Mouse (Mus musculus): ENCODE measurements around the gene Trim28. TPM values are rescaled to one million over a fixed set of nuclear protein-coding genes. Genes with fewer than 3 reads are reported as not detected.

Gene Trim28
- 480 and 495 TPM in 2 replicates for polyA plus RNA-seq (2016; fragmentation: Nextera tagmentation; extraction: Ambion mirVana)

- no peaks in the 10 kb centered on the region for H3K4me1 ChIP-seq
- no peaks in the 10 kb centered on the region for H3K27me3 ChIP-seq
- no peak within 1 kb of the TSS for H3K4me2 ChIP-seq (replicated peaks)
- no peak for ATAC-seq (ENCODE audit: insufficient number of reproducible peaks, insufficient read depth, low FRiP score, low TSS enrichment)
- no peak within 1 kb of the TSS for H3K9ac ChIP-seq
- no peaks in the 10 kb centered on the region for H3K36me3 ChIP-seq
- H3K4me3 ChIP-seq, result no peak within 1 kb of the TSS
- H3K27ac ChIP-seq, result no peak within 1 kb of the TSS
- no peaks in the 10 kb centered on the region for H3K9me3 ChIP-seq
- 74% methylated on average over 3 of the region's 3 CpGs for WGBS
Observed at GRCm38 (mm10) chr7:12998851-12999250, at the start of gene Trim28. Gene Trim28 (plus strand): TSS chr7:12999114.

DNA sequence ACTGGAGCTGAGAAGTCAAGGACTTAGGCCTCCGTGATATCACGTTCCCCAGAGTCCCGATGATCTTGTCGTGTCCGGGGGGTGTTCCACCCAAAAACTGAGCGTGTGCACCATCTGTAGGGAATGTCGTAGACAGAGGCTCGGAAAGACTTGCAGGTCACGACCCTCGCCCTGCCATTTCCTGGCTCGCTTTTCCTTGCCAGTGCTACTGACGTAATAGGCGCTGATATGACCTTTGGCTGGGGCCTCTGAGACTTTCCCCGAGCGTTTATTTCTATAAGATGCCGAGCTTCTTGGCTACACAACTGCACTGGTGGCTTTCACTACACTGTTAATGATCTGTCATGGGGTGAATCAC, 49.1 kb upstream of the Trim28 start:
- Histone ChIP-seq H3K4me1 (0 out of 2 replicates have a peak, but pooled peaks cover 5% of the 10 kb centered on the region), H3K9ac (peak overlapping the region; percentile 65), H3K9me3 (no peaks in the 10 kb centered on the region), H3K4me2 (replicated peaks) (peak overlapping the region; percentile 81), H3K27ac (peak overlapping the region; percentile 79), H3K27me3 (no peaks in the 10 kb centered on the region), H3K36me3 (no peaks in the 10 kb centered on the region), H3K4me3 (peak overlapping the region; percentile 44)
- no peak for ATAC-seq (ENCODE audit: insufficient number of reproducible peaks, insufficient read depth, low FRiP score, low TSS enrichment)
- WGBS, result 4% methylated on average over 16 of the region's 16 CpGs

GRCm38 (mm10) chr7:12954896-12955295, 44.0 kb upstream of the Trim28 start:
- no peak overlapping the region for H3K4me3 ChIP-seq
- no peak overlapping the region for H3K9ac ChIP-seq
- 0 out of 2 replicates have a peak, but pooled peaks cover 5% of the 10 kb centered on the region for H3K4me1 ChIP-seq
- 60% methylated on average over 3 of the region's 3 CpGs for WGBS
- H3K27ac ChIP-seq, result no peak overlapping the region
- no peaks in the 10 kb centered on the region for H3K27me3 ChIP-seq
- H3K9me3 ChIP-seq, result no peaks in the 10 kb centered on the region
- no peak for ATAC-seq (ENCODE audit: insufficient number of reproducible peaks, insufficient read depth, low FRiP score, low TSS enrichment)
- no peak overlapping the region for H3K4me2 ChIP-seq (replicated peaks)
- no peaks in the 10 kb centered on the region for H3K36me3 ChIP-seq

DNA sequence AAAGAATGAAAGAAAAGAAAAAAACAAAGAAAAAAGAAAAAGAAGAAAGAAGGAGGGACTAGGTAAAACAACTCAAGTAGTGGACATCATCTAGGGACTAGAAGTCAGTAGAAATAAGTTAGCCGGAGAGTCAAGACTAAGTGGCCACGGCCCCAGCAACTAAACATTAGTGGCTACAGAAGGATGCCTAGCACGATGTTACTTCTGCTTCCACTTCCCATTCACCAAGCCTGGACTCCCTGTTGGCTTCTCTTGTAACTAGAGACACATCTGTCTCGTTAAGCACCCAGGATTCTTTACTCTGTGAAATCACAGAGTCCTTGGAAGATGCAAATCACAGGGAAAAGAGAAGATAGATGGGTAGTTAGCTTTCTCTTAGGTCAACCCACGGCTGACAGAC, 41.4 kb upstream of the Trim28 start:
- Histone ChIP-seq H3K9me3 (no peaks in the 10 kb centered on the region), H3K27me3 (no peaks in the 10 kb centered on the region), H3K4me2 (replicated peaks) (no peak overlapping the region), H3K4me1 (no peaks in the 10 kb centered on the region), H3K9ac (no peak overlapping the region), H3K4me3 (no peak overlapping the region), H3K27ac (no peak overlapping the region), H3K36me3 (no peaks in the 10 kb centered on the region)
- ATAC-seq (ENCODE audit: insufficient number of reproducible peaks, insufficient read depth, low FRiP score, low TSS enrichment), result no peak
- WGBS, result 66% methylated on average over 5 of the region's 5 CpGs

GRCm38 (mm10) chr7:12958948-12959347, 40.0 kb upstream of the Trim28 start:
- H3K4me2 ChIP-seq (replicated peaks), result no peak overlapping the region
- ATAC-seq (ENCODE audit: insufficient number of reproducible peaks, insufficient read depth, low FRiP score, low TSS enrichment), result no peak
- no peak overlapping the region for H3K4me3 ChIP-seq
- no peaks in the 10 kb centered on the region for H3K4me1 ChIP-seq
- H3K9ac ChIP-seq, result no peak overlapping the region
- 83% methylated on average over 4 of the region's 4 CpGs for WGBS
- no peaks in the 10 kb centered on the region for H3K36me3 ChIP-seq
- no peaks in the 10 kb centered on the region for H3K27me3 ChIP-seq
- no peaks in the 10 kb centered on the region for H3K9me3 ChIP-seq
- no peak overlapping the region for H3K27ac ChIP-seq

DNA sequence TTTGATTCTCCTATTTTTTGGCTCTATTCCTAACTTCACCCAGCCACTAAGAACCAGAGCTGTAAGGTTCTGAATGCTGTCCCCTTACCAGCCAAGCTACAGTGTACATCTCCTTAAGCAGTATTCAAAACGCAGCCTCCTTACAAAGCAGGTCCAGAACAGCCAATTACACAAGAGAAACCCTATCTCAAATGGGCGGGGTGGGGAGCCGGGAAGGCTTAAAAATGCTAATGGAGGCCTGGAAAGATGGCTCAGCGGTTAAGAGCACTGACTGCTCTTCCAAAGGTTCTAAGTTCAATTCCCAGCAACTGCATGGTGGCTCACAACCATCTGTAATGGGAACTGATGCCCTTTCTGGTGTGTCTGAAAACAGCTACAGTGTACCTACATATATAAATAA, 39.2 kb upstream of the Trim28 start:
- Histone ChIP-seq H3K27me3 (no peaks in the 10 kb centered on the region), H3K4me3 (no peak overlapping the region), H3K9me3 (no peaks in the 10 kb centered on the region), H3K27ac (no peak overlapping the region), H3K9ac (no peak overlapping the region), H3K36me3 (no peaks in the 10 kb centered on the region), H3K4me1 (no peaks in the 10 kb centered on the region), H3K4me2 (replicated peaks) (no peak overlapping the region)
- no peak for ATAC-seq (ENCODE audit: insufficient number of reproducible peaks, insufficient read depth, low FRiP score, low TSS enrichment)
- 18% methylated on average over 4 of the region's 4 CpGs for WGBS

- Histone ChIP-seq H3K27me3 (no peaks in the 10 kb centered on the region), H3K27ac (peak overlapping the region; percentile 81), H3K4me2 (replicated peaks) (peak overlapping the region; percentile 58), H3K9me3 (no peaks in the 10 kb centered on the region), H3K4me3 (peak overlapping the region; percentile 38), H3K9ac (peak overlapping the region; percentile 50), H3K36me3 (no peaks in the 10 kb centered on the region), H3K4me1 (peaks cover 2% of the 10 kb centered on the region)
- peak; percentile 61 for ATAC-seq (ENCODE audit: insufficient number of reproducible peaks, insufficient read depth, low FRiP score, low TSS enrichment)
- WGBS, result 4% methylated on average over 29 of the region's 29 CpGs
Observed at GRCm38 (mm10) chr7:12961511-12962141, 37.3 kb upstream of the Trim28 start.

- Histone ChIP-seq H3K27me3 (no peaks in the 10 kb centered on the region), H3K27ac (peak within 1 kb of the TSS; percentile 91), H3K9ac (peak within 1 kb of the TSS; percentile 95), H3K4me3 (peak within 1 kb of the TSS; percentile 90), H3K4me1 (peaks cover 10% of the 10 kb centered on the region), H3K4me2 (replicated peaks) (peak within 1 kb of the TSS; percentile 86), H3K36me3 (peaks cover 19% of the 10 kb centered on the region), H3K9me3 (no peaks in the 10 kb centered on the region)
- ATAC-seq (ENCODE audit: insufficient number of reproducible peaks, insufficient read depth, low FRiP score, low TSS enrichment), result peak; percentile 91
- under 1% methylated on average over 23 of the region's 23 CpGs for WGBS
Observed at GRCm38 (mm10) chr7:12965678-12966091, 33.2 kb upstream of the Trim28 start, which contains the start of gene Zfp324. Gene Zfp324 (plus strand): TSS chr7:12965838.

GRCm38 (mm10) chr7:12966104-12966845, 32.6 kb upstream of the Trim28 start:
- no peaks in the 10 kb centered on the region for H3K27me3 ChIP-seq
- under 1% methylated on average over 25 of the region's 29 CpGs for WGBS
- no peaks in the 10 kb centered on the region for H3K9me3 ChIP-seq
- H3K4me2 ChIP-seq (replicated peaks), result peak overlapping the region; percentile 86
- H3K4me3 ChIP-seq, result peak overlapping the region; percentile 90
- peak overlapping the region; percentile 91 for H3K27ac ChIP-seq
- peaks cover 10% of the 10 kb centered on the region for H3K4me1 ChIP-seq
- peaks cover 25% of the 10 kb centered on the region for H3K36me3 ChIP-seq
- peak overlapping the region; percentile 95 for H3K9ac ChIP-seq
- peak; percentile 48 for ATAC-seq (ENCODE audit: insufficient number of reproducible peaks, insufficient read depth, low FRiP score, low TSS enrichment)

DNA sequence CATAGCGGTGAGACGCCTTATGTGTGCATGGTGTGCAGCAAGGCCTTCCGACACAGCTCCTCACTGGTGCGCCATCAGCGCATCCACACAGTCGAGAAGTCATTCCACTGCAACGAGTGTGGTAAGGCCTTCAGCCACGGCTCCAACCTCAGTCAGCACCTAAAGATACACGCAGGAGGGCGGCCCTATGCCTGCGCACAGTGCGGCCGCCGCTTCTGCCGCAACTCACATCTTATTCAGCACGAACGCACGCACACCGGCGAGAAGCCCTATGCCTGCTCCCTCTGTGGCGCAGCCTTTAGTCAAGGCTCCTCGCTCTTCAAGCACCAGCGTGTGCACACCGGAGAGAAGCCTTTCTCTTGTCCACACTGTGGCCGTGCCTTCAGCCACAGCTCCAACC, 28.0 kb upstream of the Trim28 start:
- Histone ChIP-seq H3K36me3 (peaks cover 40% of the 10 kb centered on the region), H3K4me2 (replicated peaks) (no peak overlapping the region), H3K4me3 (no peak overlapping the region), H3K27me3 (no peaks in the 10 kb centered on the region), H3K4me1 (peaks cover 10% of the 10 kb centered on the region), H3K9ac (no peak overlapping the region), H3K27ac (no peak overlapping the region), H3K9me3 (no peaks in the 10 kb centered on the region)
- WGBS, result 94% methylated on average over 25 of the region's 25 CpGs
- ATAC-seq (ENCODE audit: insufficient number of reproducible peaks, insufficient read depth, low FRiP score, low TSS enrichment), result no peak

GRCm38 (mm10) chr7:12977682-12978389, 21.1 kb upstream of the Trim28 start, which contains the start of gene Zfp446:
Gene Zfp446 (plus strand): TSS chr7:12977848.
- Histone ChIP-seq H3K4me2 (replicated peaks) (peak within 1 kb of the TSS; percentile 69), H3K27ac (peak within 1 kb of the TSS; percentile 94), H3K27me3 (no peaks in the 10 kb centered on the region), H3K4me3 (peak within 1 kb of the TSS; percentile 61), H3K4me1 (peaks cover 9% of the 10 kb centered on the region; the same call in 1 of the 2 replicates), H3K36me3 (peaks cover 7% of the 10 kb centered on the region; the same call in 1 of the 2 replicates), H3K9ac (peak within 1 kb of the TSS; percentile 63), H3K9me3 (no peaks in the 10 kb centered on the region)
- ATAC-seq (ENCODE audit: insufficient number of reproducible peaks, insufficient read depth, low FRiP score, low TSS enrichment), result peak; percentile 98
- WGBS, result under 1% methylated on average over 49 of the region's 49 CpGs

All from embryonic facial prominence, embryonic 12.5 days (tissue).